Mouse (Mus musculus) ES-CJ7 (cell line): ENCODE data around the gene Kctd19.
A peak's percentile ranks its signal among the peaks of the same experiment; 100 is the strongest.

Experiments used
- DNase-seq: peaks from one replicate; pipeline ENCODE4 v3.0.0; 2011; ENCODE audit warnings: low read depth, low spot score

Kctd19 gene

GRCm38 (mm10) chr8:105413391-105413790 is at the start of gene Kctd19, which contains the start of gene Lrrc36:
Gene Kctd19 (minus strand): TSS chr8:105413502.
Gene Lrrc36 (plus strand): TSS chr8:105413571.
- peak; percentile 90 for DNase-seq

- no peak for DNase-seq
Measured at GRCm38 (mm10) chr8:105461085-105461803, 47.9 kb upstream of the Kctd19 start.

- DNase-seq: no peak
Measured at GRCm38 (mm10) chr8:105455218-105455617, 41.9 kb upstream of the Kctd19 start.

GRCm38 (mm10) chr8:105454088-105454487 is 40.8 kb upstream of the Kctd19 start:
- no peak for DNase-seq

- DNase-seq: no peak
Measured at GRCm38 (mm10) chr8:105453296-105453695, 40.0 kb upstream of the Kctd19 start.

- DNase-seq: no peak
Measured at GRCm38 (mm10) chr8:105451903-105452603, 38.8 kb upstream of the Kctd19 start.

- no peak for DNase-seq
Measured at GRCm38 (mm10) chr8:105450977-105451376, 37.7 kb upstream of the Kctd19 start.

- no peak for DNase-seq
Measured at GRCm38 (mm10) chr8:105448596-105448995, 35.3 kb upstream of the Kctd19 start.

- no peak for DNase-seq
Measured at GRCm38 (mm10) chr8:105448188-105448587, 34.9 kb upstream of the Kctd19 start.

- no peak for DNase-seq
Measured at GRCm38 (mm10) chr8:105446127-105446552, 32.8 kb upstream of the Kctd19 start.

GRCm38 (mm10) chr8:105445296-105446126 is 32.2 kb upstream of the Kctd19 start:
- peak; percentile 55 for DNase-seq

GRCm38 (mm10) chr8:105442661-105443060 is 29.4 kb upstream of the Kctd19 start:
- DNase-seq: no peak

GRCm38 (mm10) chr8:105441433-105441832 is 28.1 kb upstream of the Kctd19 start:
- DNase-seq: peak; percentile 90

GRCm38 (mm10) chr8:105438865-105439264 is 25.6 kb upstream of the Kctd19 start:
- DNase-seq: peak; percentile 93

- DNase-seq: no peak
Measured at GRCm38 (mm10) chr8:105437078-105437748, 23.9 kb upstream of the Kctd19 start.

- DNase-seq: no peak
Measured at GRCm38 (mm10) chr8:105436218-105436617, 22.9 kb upstream of the Kctd19 start.

GRCm38 (mm10) chr8:105434136-105434535 is 20.8 kb upstream of the Kctd19 start:
- DNase-seq: no peak

- peak; percentile 23 for DNase-seq
Measured at GRCm38 (mm10) chr8:105433511-105433910, 20.2 kb upstream of the Kctd19 start.

GRCm38 (mm10) chr8:105433021-105433420 is 19.7 kb upstream of the Kctd19 start:
- no peak for DNase-seq

GRCm38 (mm10) chr8:105431743-105432515 is 18.6 kb upstream of the Kctd19 start:
- DNase-seq: peak; percentile 72

- DNase-seq: no peak
Measured at GRCm38 (mm10) chr8:105426878-105427277, 13.6 kb upstream of the Kctd19 start.
